Mouse (Mus musculus) liver, adult (tissue): ENCODE measurements around the gene Taf8.

Experiments
- GATA4 ChIP-seq: IDR thresholded peaks from 2 replicates; pipeline ENCODE4 v1.6.1; 2014; ENCODE audit warnings: mild to moderate bottlenecking, low read length; ENCODE audit not compliant: insufficient replicate concordance

Taf8 gene

GRCm38 (mm10) chr17:47474250-47474649 lies 27.8 kb downstream of the Taf8 start:
- TF ChIP-seq GATA4 = no peak

GRCm38 (mm10) chr17:47473434-47473974 lies 28.6 kb downstream of the Taf8 start:
- no peak; the same call in 1 of the 2 replicates for TF ChIP-seq GATA4

- no peak for TF ChIP-seq GATA4
These were observed 29.4 kb downstream of the Taf8 start for GRCm38 (mm10) chr17:47472435-47473350.

GRCm38 (mm10) chr17:47470686-47471085 lies 31.4 kb downstream of the Taf8 start:
- TF ChIP-seq GATA4 = no peak

- no peak for TF ChIP-seq GATA4
These were observed 32.0 kb downstream of the Taf8 start for GRCm38 (mm10) chr17:47470121-47470520.

- no peak for TF ChIP-seq GATA4
These were observed 32.5 kb downstream of the Taf8 start for GRCm38 (mm10) chr17:47469642-47470041.

- TF ChIP-seq GATA4 = no peak
These were observed 33.6 kb downstream of the Taf8 start for GRCm38 (mm10) chr17:47468466-47468865.

GRCm38 (mm10) chr17:47468063-47468462 lies 34.0 kb downstream of the Taf8 start:
- TF ChIP-seq GATA4 = no peak

GRCm38 (mm10) chr17:47467659-47468058 lies 34.4 kb downstream of the Taf8 start:
- TF ChIP-seq GATA4 = no peak

- TF ChIP-seq GATA4 = no peak
These were observed 35.8 kb downstream of the Taf8 start for GRCm38 (mm10) chr17:47466284-47466683.

- no peak for TF ChIP-seq GATA4
These were observed 37.1 kb downstream of the Taf8 start for GRCm38 (mm10) chr17:47465016-47465415.

- TF ChIP-seq GATA4 = no peak
These were observed 37.7 kb downstream of the Taf8 start for GRCm38 (mm10) chr17:47464248-47464965.

GRCm38 (mm10) chr17:47462728-47463388 lies 39.2 kb downstream of the Taf8 start:
- TF ChIP-seq GATA4 = no peak

GRCm38 (mm10) chr17:47462209-47462608 lies 39.9 kb downstream of the Taf8 start:
- no peak for TF ChIP-seq GATA4

GRCm38 (mm10) chr17:47461688-47462087 lies 40.4 kb downstream of the Taf8 start:
- no peak for TF ChIP-seq GATA4
